Mouse (Mus musculus) forebrain, embryonic 11.5 days (tissue): ENCODE measurements around the gene Suds3. TPM values are rescaled to one million over a fixed set of nuclear protein-coding genes. Genes with fewer than 3 reads are reported as not detected.

Source experiments
- ATAC-seq: fragments of 200-750 bp; cut with Nextera tagmentation; replicated peaks from 2 replicates; pipeline ENCODE4 v1.8.0; 2017; ENCODE audit warnings: moderate TSS enrichment; ENCODE audit not compliant: low FRiP score
- DNase-seq: peaks from one replicate; pipeline ENCODE4 v3.0.0-alpha.2; 2017; ENCODE audit warnings: low spot score
- H3K27ac ChIP-seq: fragments of 300-500 bp; sonication (generic); 2 replicates; pipeline ENCODE4 v1.5.1; 2014; ENCODE audit warnings: low read depth, low read length
- H3K27me3 ChIP-seq: fragments of 300-500 bp; sonication (generic); 2 replicates; pipeline ENCODE4 v1.6.1; 2014; ENCODE audit warnings: mild to moderate bottlenecking, low read length, mixed read lengths; ENCODE audit not compliant: control insufficient read depth, insufficient read depth
- H3K36me3 ChIP-seq: fragments of 300-500 bp; sonication (generic); 2 replicates; pipeline ENCODE4 v1.6.1; 2014; ENCODE audit warnings: mild to moderate bottlenecking, low read length, moderate library complexity, mixed read lengths; ENCODE audit not compliant: control insufficient read depth, insufficient read depth
- H3K4me1 ChIP-seq: fragments of 300-500 bp; sonication (generic); replicated peaks from 2 replicates; pipeline ENCODE4 v1.6.1; 2014; ENCODE audit warnings: low read length, mixed read lengths; ENCODE audit not compliant: control insufficient read depth, insufficient read depth
- H3K4me2 ChIP-seq: fragments of 300-500 bp; sonication (generic); 2 replicates; pipeline ENCODE4 v1.6.1; 2014; ENCODE audit warnings: low read depth, mild to moderate bottlenecking, low read length, moderate library complexity, mixed read lengths; ENCODE audit not compliant: severe bottlenecking
- H3K4me3 ChIP-seq: fragments of 300-500 bp; sonication (generic); 2 replicates; pipeline ENCODE4 v1.5.1; 2014; ENCODE audit warnings: low read depth, low read length
- H3K9ac ChIP-seq: fragments of 300-500 bp; sonication (generic); 2 replicates; pipeline ENCODE4 v1.6.1; 2014; ENCODE audit warnings: low read length
- H3K9me3 ChIP-seq: fragments of 300-500 bp; sonication (generic); 2 replicates; pipeline ENCODE4 v1.6.1; 2016; ENCODE audit warnings: low read length, mixed read lengths; ENCODE audit not compliant: control insufficient read depth
- WGBS: fragments of 180-500 bp; shearing (Covaris S2); extraction: QIAGEN DNeasy Blood & Tissue Kit; methylation state at CpG from one replicate; pipeline ENCODE4 v1.1.7; 2014; 5-methylcytosine and 5-hydroxymethylcytosine counted together
- polyA plus RNA-seq: library from polyadenylated mRNA; unstranded; fragments of >200 nt; fragmentation: Nextera tagmentation; extraction: Ambion mirVana; gene quantifications from 2 replicates; pipeline ENCODE4 v1.2.1, GENCODE M21; 2014

Gene Suds3
- polyA plus RNA-seq, 1 experiment from 2014 or later: 52.1 TPM

- Histone ChIP-seq H3K27ac (0 out of 2 replicates have a peak within 1 kb of the TSS, but pooled peaks have one; percentile 6), H3K36me3 (no peaks in the 10 kb centered on the region), H3K4me3 (peak within 1 kb of the TSS; percentile 72), H3K27me3 (peaks cover 4% of the 10 kb centered on the region; the same call in 1 of the 2 replicates), H3K4me1 (peaks cover 8% of the 10 kb centered on the region), H3K4me2 (peak within 1 kb of the TSS; percentile 90), H3K9ac (peak within 1 kb of the TSS; percentile 60), H3K9me3 (no peaks in the 10 kb centered on the region)
- DNase-seq (peak; percentile 100), ATAC-seq (peak; percentile 93)
- under 1% methylated on average over 73 of the region's 74 CpGs for WGBS
Observed at GRCm38 (mm10) chr5:117119777-117120488, 4.0 kb upstream of the Suds3 start, which contains the start of gene Taok3. TSS of gene Taok3 (plus strand) at chr5:117120129.

GRCm38 (mm10) chr5:117118850-117119249 is 2.9 kb upstream of the Suds3 start:
- H3K36me3 ChIP-seq: no peaks in the 10 kb centered on the region
- 60% methylated on average over 8 of the region's 8 CpGs for whole genome bisulfite sequencing
- no peak overlapping the region for H3K4me3 ChIP-seq
- peaks cover 8% of the 10 kb centered on the region for H3K4me1 ChIP-seq
- 0 out of 2 replicates have a peak overlapping the region, but pooled peaks have one; percentile 21 for H3K4me2 ChIP-seq
- peaks cover 4% of the 10 kb centered on the region; the same call in 1 of the 2 replicates for H3K27me3 ChIP-seq
- H3K27ac ChIP-seq: no peak overlapping the region
- H3K9me3 ChIP-seq: no peaks in the 10 kb centered on the region
- H3K9ac ChIP-seq: no peak overlapping the region
- ATAC-seq (no peak), DNase-seq (no peak)

- Histone ChIP-seq H3K9ac (no peak overlapping the region), H3K36me3 (no peaks in the 10 kb centered on the region), H3K4me2 (no peak overlapping the region), H3K4me1 (peaks cover 8% of the 10 kb centered on the region), H3K4me3 (no peak overlapping the region), H3K9me3 (no peaks in the 10 kb centered on the region), H3K27ac (no peak overlapping the region), H3K27me3 (peaks cover 4% of the 10 kb centered on the region; the same call in 1 of the 2 replicates)
- WGBS: 88% methylated on average over 2 of the region's 2 CpGs
- DNase-seq: no peak
- ATAC-seq: no peak
Observed at GRCm38 (mm10) chr5:117118220-117118619, 2.3 kb upstream of the Suds3 start.

DNA sequence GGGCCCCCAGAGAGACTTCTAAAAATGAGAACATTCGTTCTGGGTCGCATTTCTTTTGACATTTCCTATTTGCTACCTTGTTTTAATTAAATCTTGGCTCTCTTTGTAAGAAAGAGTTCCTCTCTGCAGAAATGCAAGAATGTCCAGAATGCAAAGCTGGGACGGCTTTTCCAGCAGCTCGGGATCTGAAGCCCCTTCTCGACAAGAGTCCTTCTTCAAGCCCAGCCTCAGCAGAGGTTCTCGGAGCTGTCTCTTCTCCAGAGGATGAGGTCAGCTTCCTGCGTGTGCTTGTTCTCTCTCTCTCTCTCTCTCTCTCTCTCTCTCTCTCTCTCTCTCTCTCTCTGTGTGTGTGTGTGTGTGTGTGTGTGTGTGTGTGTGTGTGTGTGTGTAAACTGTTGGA is 1.8 kb upstream of the Suds3 start:
- H3K4me2 ChIP-seq: no peak overlapping the region
- H3K36me3 ChIP-seq: no peaks in the 10 kb centered on the region
- WGBS: 84% methylated on average over 7 of the region's 7 CpGs
- H3K4me3 ChIP-seq: no peak overlapping the region
- peaks cover 4% of the 10 kb centered on the region; the same call in 1 of the 2 replicates for H3K27me3 ChIP-seq
- DNase-seq (no peak), ATAC-seq (no peak)
- no peak overlapping the region for H3K27ac ChIP-seq
- no peaks in the 10 kb centered on the region for H3K9me3 ChIP-seq
- peaks cover 8% of the 10 kb centered on the region for H3K4me1 ChIP-seq
- H3K9ac ChIP-seq: no peak overlapping the region

DNA sequence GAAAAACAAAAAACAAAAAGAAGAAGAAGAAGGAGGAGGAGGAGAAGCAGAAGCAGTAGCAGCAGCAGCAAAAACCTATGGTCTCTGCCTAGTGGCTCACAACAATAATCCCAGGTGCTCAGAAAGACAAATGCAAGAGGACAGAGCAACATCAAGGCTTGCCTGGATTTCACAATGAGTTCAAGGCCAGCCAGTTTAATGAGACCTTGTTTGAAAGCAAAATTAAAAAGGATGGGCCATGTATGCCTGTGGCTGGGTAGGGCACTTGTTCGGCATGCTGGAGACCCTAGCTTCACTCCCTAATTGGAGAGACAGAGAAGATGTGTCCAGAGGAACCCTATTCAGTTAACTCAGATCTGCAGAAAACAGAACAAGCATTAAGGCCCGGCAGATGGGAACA is 1.3 kb upstream of the Suds3 start:
- no peak for DNase-seq
- H3K27me3 ChIP-seq: peaks cover 4% of the 10 kb centered on the region; the same call in 1 of the 2 replicates
- ATAC-seq: no peak
- peaks cover 8% of the 10 kb centered on the region for H3K4me1 ChIP-seq
- 79% methylated on average over 2 of the region's 2 CpGs for WGBS
- H3K36me3 ChIP-seq: no peaks in the 10 kb centered on the region
- H3K4me2 ChIP-seq: no peak overlapping the region
- no peak overlapping the region for H3K9ac ChIP-seq
- no peak overlapping the region for H3K4me3 ChIP-seq
- H3K27ac ChIP-seq: no peak overlapping the region
- H3K9me3 ChIP-seq: no peaks in the 10 kb centered on the region

DNA sequence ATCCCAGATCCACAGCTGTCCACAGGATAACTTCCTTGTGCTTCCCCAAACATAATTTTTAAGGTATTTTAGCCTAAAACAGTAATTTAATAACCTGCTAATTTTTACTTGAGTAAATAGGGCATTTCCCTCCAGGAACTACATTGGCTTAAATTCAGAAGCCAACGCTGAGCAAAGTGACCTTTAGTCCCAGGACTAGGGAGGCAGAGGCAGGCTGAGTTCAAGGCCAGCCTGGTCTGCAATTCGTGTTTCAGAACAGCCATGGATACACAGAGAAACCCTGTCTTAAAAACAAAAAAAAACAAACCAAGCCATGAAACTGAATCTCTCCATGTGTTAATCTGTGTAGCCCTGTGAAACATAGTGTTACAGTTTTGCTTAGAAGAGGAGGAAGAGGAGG is 747 bp upstream of the Suds3 start:
- Histone ChIP-seq H3K36me3 (no peaks in the 10 kb centered on the region; the same call in 1 of the 2 replicates), H3K9me3 (no peaks in the 10 kb centered on the region), H3K9ac (no peak overlapping the region), H3K4me3 (no peak overlapping the region), H3K27ac (no peak overlapping the region), H3K4me1 (peaks cover 8% of the 10 kb centered on the region), H3K4me2 (no peak overlapping the region), H3K27me3 (peaks cover 4% of the 10 kb centered on the region; the same call in 1 of the 2 replicates)
- no peak for DNase-seq
- WGBS: 72% methylated on average over 2 of the region's 2 CpGs
- ATAC-seq: no peak

DNA sequence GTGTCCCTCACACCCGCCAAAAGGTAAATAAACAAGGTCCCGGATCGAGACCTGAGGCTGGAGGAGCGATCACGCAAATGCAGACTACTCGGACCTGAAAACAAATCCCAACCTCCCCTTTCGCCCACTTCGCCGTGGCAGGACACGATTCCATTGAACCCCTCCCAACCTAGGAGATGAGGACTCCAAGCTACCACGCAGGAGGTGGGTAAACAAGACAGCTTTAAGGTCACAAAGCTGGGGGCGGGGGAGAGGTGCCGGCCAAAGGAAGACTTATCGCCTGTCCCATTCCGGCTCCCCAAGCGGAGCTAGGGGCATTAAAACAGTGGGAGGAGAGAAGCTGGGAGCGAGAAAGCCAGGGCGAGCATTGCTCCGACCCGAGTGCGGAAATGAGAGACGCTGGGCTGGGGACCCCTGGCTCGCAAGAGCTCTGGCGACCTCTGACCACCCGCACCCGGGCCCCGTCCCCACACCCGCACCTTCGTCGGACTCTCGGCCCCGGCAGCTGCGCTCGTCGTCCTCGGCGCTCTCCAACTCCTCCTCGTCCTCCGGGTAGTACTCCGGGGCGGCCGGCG is 633 bp downstream of the Suds3 start:
- peak; percentile 20; the same call in 1 of the 2 replicates for ATAC-seq
- Histone ChIP-seq H3K36me3 (no peaks in the 10 kb centered on the region; the same call in 1 of the 2 replicates), H3K9me3 (no peaks in the 10 kb centered on the region), H3K4me1 (peaks cover 2% of the 10 kb centered on the region; the same call in 1 of the 2 replicates), H3K27me3 (no peaks in the 10 kb centered on the region), H3K4me2 (peak overlapping the region; percentile 93), H3K4me3 (peak overlapping the region; percentile 94), H3K27ac (peak overlapping the region; percentile 76), H3K9ac (peak overlapping the region; percentile 86)
- peak; percentile 76 for DNase-seq
- WGBS: under 1% methylated on average over 40 of the region's 43 CpGs

- no peak overlapping the region for H3K27ac ChIP-seq
- H3K4me3 ChIP-seq: peak overlapping the region; percentile 94
- no peaks in the 10 kb centered on the region; the same call in 1 of the 2 replicates for H3K36me3 ChIP-seq
- H3K4me1 ChIP-seq: peaks cover 2% of the 10 kb centered on the region; the same call in 1 of the 2 replicates
- H3K27me3 ChIP-seq: no peaks in the 10 kb centered on the region
- peak overlapping the region; percentile 86 for H3K9ac ChIP-seq
- DNase-seq: no peak
- whole genome bisulfite sequencing: 5% methylated on average over 16 of the region's 16 CpGs
- no peaks in the 10 kb centered on the region for H3K9me3 ChIP-seq
- peak overlapping the region; percentile 93 for H3K4me2 ChIP-seq
- no peak for ATAC-seq
Observed at GRCm38 (mm10) chr5:117114581-117115192, 1.2 kb downstream of the Suds3 start.
